Mouse (Mus musculus): ENCODE measurements at regions not wholly inside any gene's neighbourhood (a gene's known extent, or its start where the extent isn't known, plus 50 kb on each side); places are given as distances from the start of the nearest gene placed in this dataset.
A peak's percentile ranks its signal among the peaks of the same experiment; 100 is the strongest.

DNA sequence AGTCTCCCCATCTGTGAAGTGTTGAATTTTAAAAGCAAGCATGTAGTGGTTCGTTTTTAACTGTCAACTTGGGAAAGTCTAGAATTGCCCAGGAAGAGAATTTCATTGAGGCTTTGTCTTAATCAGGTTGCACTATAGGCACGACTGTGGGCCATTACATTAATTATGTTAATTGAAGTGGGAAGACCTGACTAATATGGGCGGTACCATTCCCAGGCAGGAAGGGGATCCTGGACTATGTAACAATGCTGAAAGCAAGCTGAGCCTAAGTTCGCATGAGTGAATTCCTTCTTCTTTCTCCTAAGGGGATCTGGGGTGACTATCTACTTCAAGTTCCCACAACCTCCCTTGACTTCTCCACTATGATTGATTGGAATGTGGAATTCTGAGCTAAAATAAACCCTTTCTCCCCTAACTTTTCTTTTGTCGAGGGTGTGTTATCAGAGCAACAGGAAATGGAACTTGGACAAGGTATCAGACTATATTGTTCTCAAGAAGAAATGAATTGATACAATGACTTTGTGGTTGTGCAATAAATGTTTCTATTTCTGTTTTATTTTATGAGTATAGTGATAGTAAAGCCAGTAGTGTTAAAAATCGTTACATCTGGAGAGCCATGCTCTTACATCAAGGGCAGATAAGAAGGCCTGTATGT, 285.2 kb upstream of the Adgrl2 start:
- TF ChIP-seq ZNF384 (IDR thresholded peaks at IDR 0.05; ENCODE audit: low read depth, low read length) (no peak), RAD21 (IDR thresholded peaks at IDR 0.05; ENCODE audit: low read depth, low read length) (no peak), CTCF (conservative IDR thresholded peaks at IDR 0.05 in 1 of 2, IDR thresholded peaks at IDR 0.05 in 1 of 2; ENCODE audit: low read depth in 2 of 2, low read length in 2 of 2) (no peak)
- Histone ChIP-seq H3K4me2 (ENCODE audit: insufficient read depth, low read depth, poor library complexity, severe bottlenecking) (peak overlapping the region; percentile 67), H3K27me3 (replicated peaks) (no peaks in the 10 kb centered on the region), H3K9ac (ENCODE audit: insufficient read depth, low read depth) (0 out of 2 replicates have a peak overlapping the region, but pooled peaks have one; percentile 11), H3K4me1 (ENCODE audit: control insufficient read depth in 1 of 2, insufficient read depth in 2 of 2) (peaks cover 11 to 37% of the 10 kb centered on the region in 2 experiments), H3K36me3 (replicated peaks in 1 of 2; ENCODE audit: control insufficient read depth in 1 of 2, insufficient read depth in 1 of 2, low read length in 1 of 2) (no peaks in the 10 kb centered on the region), H3K9me3 (replicated peaks; ENCODE audit: low read length) (no peaks in the 10 kb centered on the region), H3K79me2 (replicated peaks; ENCODE audit: control insufficient read depth, extremely low read depth, insufficient read depth, poor library complexity, severe bottlenecking) (no peaks in the 10 kb centered on the region), H3K4me3 (replicated peaks in 1 of 3; ENCODE audit: low read depth in 2 of 3, low read length in 2 of 3, poor library complexity in 1 of 3) (no peak overlapping the region), H3K27ac (ENCODE audit: insufficient read depth, low read depth) (no peak overlapping the region)
- DNase-seq (ENCODE audit: extremely low read depth) = no peak
- dilution Hi-C loops (cut with MboI; ENCODE audit: extremely low pct_ligation_motif_present, extremely low pct_unique_long_range_greater_than_20kb, low sequenced_read_pairs) (no loop called here), in situ Hi-C loops (cut with MboI; ENCODE audit: low pct_ligation_motif_present, low pct_unique_long_range_greater_than_20kb, low sequenced_read_pairs) (no loop called here)

GRCm38 (mm10) chr3:149274987-149275386, 284.6 kb upstream of the Adgrl2 start:
- Histone ChIP-seq H3K4me3 (replicated peaks in 1 of 3; ENCODE audit: low read depth in 2 of 3, low read length in 2 of 3, poor library complexity in 1 of 3) (no peak overlapping the region), H3K4me1 (ENCODE audit: control insufficient read depth in 1 of 2, insufficient read depth in 2 of 2) (peaks cover 11 to 35% of the 10 kb centered on the region in 2 experiments), H3K27ac (ENCODE audit: insufficient read depth, low read depth) (no peak overlapping the region), H3K9me3 (replicated peaks; ENCODE audit: low read length) (no peaks in the 10 kb centered on the region), H3K36me3 (replicated peaks in 1 of 2; ENCODE audit: control insufficient read depth in 1 of 2, insufficient read depth in 1 of 2, low read length in 1 of 2) (no peaks in the 10 kb centered on the region), H3K79me2 (replicated peaks; ENCODE audit: control insufficient read depth, extremely low read depth, insufficient read depth, poor library complexity, severe bottlenecking) (no peaks in the 10 kb centered on the region), H3K4me2 (ENCODE audit: insufficient read depth, low read depth, poor library complexity, severe bottlenecking) (peak overlapping the region; percentile 67), H3K9ac (ENCODE audit: insufficient read depth, low read depth) (0 out of 2 replicates have a peak overlapping the region, but pooled peaks have one; percentile 11), H3K27me3 (replicated peaks) (no peaks in the 10 kb centered on the region)
- peak; percentile 42 for DNase-seq (ENCODE audit: extremely low read depth)
- TF ChIP-seq BHLHE40 (IDR thresholded peaks at IDR 0.05; ENCODE audit: low read depth, low read length) (peak; percentile 43; the same call in 1 of the 2 replicates), ZNF384 (IDR thresholded peaks at IDR 0.05; ENCODE audit: low read depth, low read length) (peak; percentile 76), NELFE (IDR thresholded peaks at IDR 0.05; ENCODE audit: low read depth, low read length) (no peak), CHD2 (IDR thresholded peaks at IDR 0.05; ENCODE audit: low read length) (0 out of 2 replicates have a peak, but pooled peaks have one; percentile 45), JUN (IDR thresholded peaks at IDR 0.05; ENCODE audit: insufficient read depth, low read depth, low read length) (peak; percentile 33), JUND (conservative IDR thresholded peaks at IDR 0.05; ENCODE audit: low read depth, low read length) (peak; percentile 79; the same call in 1 of the 2 replicates), MYC (IDR thresholded peaks at IDR 0.05; ENCODE audit: low read depth, low read length) (peak; percentile 52; the same call in 1 of the 2 replicates), NRF1 (IDR thresholded peaks at IDR 0.05; ENCODE audit: low read depth, low read length) (no peak), TBP (conservative IDR thresholded peaks at IDR 0.05; ENCODE audit: low read depth, low read length) (0 out of 2 replicates have a peak, but pooled peaks have one; percentile 33), MAZ (IDR thresholded peaks at IDR 0.05; ENCODE audit: low read depth, low read length) (no peak), CHD1 (IDR thresholded peaks at IDR 0.05; ENCODE audit: low read depth, low read length) (peak; percentile 86; the same call in 1 of the 2 replicates), MEF2A (IDR thresholded peaks at IDR 0.05; ENCODE audit: borderline replicate concordance, low read depth, low read length) (peak; percentile 52), IRF4 (IDR thresholded peaks at IDR 0.05; ENCODE audit: low read depth, low read length) (peak; percentile 92), EP300 (IDR thresholded peaks at IDR 0.05; ENCODE audit: low read length) (peak; percentile 85), MAFK (IDR thresholded peaks at IDR 0.05; ENCODE audit: insufficient replicate concordance, low read length) (peak; percentile 52; the same call in 1 of the 2 replicates)
- dilution Hi-C loops (cut with MboI; ENCODE audit: extremely low pct_ligation_motif_present, extremely low pct_unique_long_range_greater_than_20kb, low sequenced_read_pairs) (no loop called here), in situ Hi-C loops (cut with MboI; ENCODE audit: low pct_ligation_motif_present, low pct_unique_long_range_greater_than_20kb, low sequenced_read_pairs) (no loop called here)
